Mouse (Mus musculus): ENCODE data around the gene Aldh18a1.
"Not testable (repeated sequence)": the region's sequence is repeated elsewhere in the genome, so short reads cannot be mapped to it uniquely, and the experiment has no call there.

Gene Aldh18a1

GRCm38 (mm10) chr19:40586908-40587307, 1.4 kb downstream of the Aldh18a1 start:
- no peak for DNase-seq (ENCODE audit: low read depth)

- no peak for DNase-seq (ENCODE audit: low read depth)
Measured at GRCm38 (mm10) chr19:40581662-40582061, 6.6 kb downstream of the Aldh18a1 start.

- DNase-seq (ENCODE audit: low read depth): no peak
Measured at GRCm38 (mm10) chr19:40580902-40581301, 7.4 kb downstream of the Aldh18a1 start.

GRCm38 (mm10) chr19:40575438-40575837, 12.8 kb downstream of the Aldh18a1 start:
- no peak for DNase-seq (ENCODE audit: low read depth)

- no peak for DNase-seq (ENCODE audit: low read depth)
Measured at GRCm38 (mm10) chr19:40570726-40571125, 17.5 kb downstream of the Aldh18a1 start.

GRCm38 (mm10) chr19:40567616-40568015, 20.6 kb downstream of the Aldh18a1 start:
- no peak for DNase-seq (ENCODE audit: low read depth)

GRCm38 (mm10) chr19:40563880-40564645, 24.2 kb downstream of the Aldh18a1 start:
- no peak for DNase-seq (ENCODE audit: low read depth)

- DNase-seq (ENCODE audit: low read depth): not testable (repeated sequence)
Measured at GRCm38 (mm10) chr19:40561521-40561920, 26.7 kb downstream of the Aldh18a1 start.

- DNase-seq (ENCODE audit: low read depth): no peak
Measured at GRCm38 (mm10) chr19:40556029-40556428, 32.2 kb downstream of the Aldh18a1 start.

GRCm38 (mm10) chr19:40555136-40555535, 33.1 kb downstream of the Aldh18a1 start:
- DNase-seq (ENCODE audit: low read depth): no peak

GRCm38 (mm10) chr19:40554343-40554742, 33.9 kb downstream of the Aldh18a1 start:
- no peak for DNase-seq (ENCODE audit: low read depth)

- no peak for DNase-seq (ENCODE audit: low read depth)
Measured at GRCm38 (mm10) chr19:40553849-40554248, 34.4 kb downstream of the Aldh18a1 start.

- DNase-seq (ENCODE audit: low read depth): peak; percentile 29
Measured at GRCm38 (mm10) chr19:40553014-40553789, 35.1 kb downstream of the Aldh18a1 start.

GRCm38 (mm10) chr19:40549516-40550135, 38.6 kb downstream of the Aldh18a1 start:
- no peak for DNase-seq (ENCODE audit: low read depth)

- DNase-seq (ENCODE audit: low read depth): no peak
Measured at GRCm38 (mm10) chr19:40548796-40549515, 39.3 kb downstream of the Aldh18a1 start.

GRCm38 (mm10) chr19:40548386-40548785, 39.9 kb downstream of the Aldh18a1 start:
- no peak for DNase-seq (ENCODE audit: low read depth)

- peak; percentile 48 for DNase-seq (ENCODE audit: low read depth)
Measured at GRCm38 (mm10) chr19:40544856-40545255, 43.4 kb downstream of the Aldh18a1 start.

- DNase-seq (ENCODE audit: low read depth): no peak
Measured at GRCm38 (mm10) chr19:40542776-40543175, 45.5 kb downstream of the Aldh18a1 start.

- DNase-seq (ENCODE audit: low read depth): no peak
Measured at GRCm38 (mm10) chr19:40536526-40536925, 51.7 kb downstream of the Aldh18a1 start.

GRCm38 (mm10) chr19:40532525-40532924, 55.7 kb downstream of the Aldh18a1 start:
- no peak for DNase-seq (ENCODE audit: low read depth)

GRCm38 (mm10) chr19:40530323-40530722, 57.9 kb downstream of the Aldh18a1 start:
- no peak for DNase-seq (ENCODE audit: low read depth)

GRCm38 (mm10) chr19:40528254-40528653, 60.0 kb downstream of the Aldh18a1 start:
- DNase-seq (ENCODE audit: low read depth): no peak

All from c-Kit-positive CD71-negative TER-119-negative erythroid progenitor cells, embryonic 14.5 days (primary cell).